Mouse (Mus musculus) stomach, embryonic 14.5 days (tissue): ENCODE data around the gene Gm49416. TPM values are rescaled to one million over a fixed set of nuclear protein-coding genes. Genes with fewer than 3 reads are reported as not detected.

Experiments
- ATAC-seq: fragments of 200-750 bp; cut with Nextera tagmentation; 2 replicates; pipeline ENCODE4 v1.8.0; 2017; ENCODE audit warnings: low read depth, moderate TSS enrichment; ENCODE audit not compliant: insufficient number of reproducible peaks, insufficient read depth, low FRiP score
- H3K27ac ChIP-seq: fragments of 300-500 bp; sonication (generic); 2 replicates; pipeline ENCODE4 v1.5.1; 2014; ENCODE audit warnings: mild to moderate bottlenecking, low read length, moderate library complexity, mixed read lengths
- H3K27me3 ChIP-seq: fragments of 300-500 bp; sonication (generic); 2 replicates; pipeline ENCODE4 v1.6.1; 2014; ENCODE audit warnings: low read length, control low read depth, mixed read lengths; ENCODE audit not compliant: control insufficient read depth, insufficient read depth
- H3K36me3 ChIP-seq: fragments of 300-500 bp; sonication (generic); 2 replicates; pipeline ENCODE4 v1.6.1; 2014; ENCODE audit warnings: mild to moderate bottlenecking, control low read depth, low read length, moderate library complexity, mixed read lengths; ENCODE audit not compliant: control insufficient read depth, insufficient read depth
- H3K4me1 ChIP-seq: fragments of 300-500 bp; sonication (generic); 2 replicates; pipeline ENCODE4 v1.6.1; 2014; ENCODE audit warnings: low read length, control low read depth, mixed read lengths; ENCODE audit not compliant: control insufficient read depth, insufficient read depth
- H3K4me2 ChIP-seq: fragments of 300-500 bp; sonication (generic); replicated peaks from 2 replicates; pipeline ENCODE4 v1.6.1; 2014; ENCODE audit warnings: low read depth, low read length, control low read depth
- H3K4me3 ChIP-seq: fragments of 300-500 bp; sonication (generic); 2 replicates; pipeline ENCODE4 v1.5.1; 2014; ENCODE audit warnings: low read depth, low read length, control low read depth
- H3K9ac ChIP-seq: fragments of 300-500 bp; sonication (generic); replicated peaks from 2 replicates; pipeline ENCODE4 v1.6.1; 2014; ENCODE audit warnings: low read depth, mild to moderate bottlenecking, control low read depth, low read length, moderate library complexity, mixed read lengths
- H3K9me3 ChIP-seq: fragments of 300-500 bp; sonication (generic); 2 replicates; pipeline ENCODE4 v1.6.1; 2016; ENCODE audit warnings: low read depth, low read length, control low read depth; ENCODE audit not compliant: control insufficient read depth
- WGBS: fragments of 180-500 bp; shearing (Covaris S2); extraction: QIAGEN DNeasy Blood & Tissue Kit; methylation state at CpG from one replicate; pipeline ENCODE4 v1.1.7; 2014; 5-methylcytosine and 5-hydroxymethylcytosine counted together
- polyA plus RNA-seq: library from polyadenylated mRNA; unstranded; fragments of >200 nt; fragmentation: Nextera tagmentation; extraction: Ambion mirVana; gene quantifications from 2 replicates; pipeline ENCODE4 v1.2.1, GENCODE M21; 2014

The Gm49416 gene
- polyA plus RNA-seq, 1 experiment from 2014 or later, result not detected

DNA sequence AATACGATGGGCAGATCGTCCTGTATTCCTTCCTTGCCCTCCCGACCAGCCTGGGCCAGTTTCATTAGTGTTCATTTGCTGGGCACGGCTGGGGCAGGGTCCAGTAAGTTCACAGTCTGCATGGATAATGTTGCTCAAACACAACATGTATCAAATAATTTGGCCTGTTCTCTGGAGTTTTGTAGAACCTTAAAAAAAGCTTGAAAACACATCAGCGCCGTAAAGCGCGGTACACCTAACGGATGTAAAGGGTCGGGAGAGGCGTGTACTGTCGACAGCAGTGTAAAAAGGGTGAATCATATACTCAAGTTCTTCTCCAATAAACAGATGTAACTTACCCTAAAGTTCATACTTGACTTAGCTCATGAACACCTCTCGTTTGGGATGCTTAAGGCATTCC, 9.8 kb downstream of the Gm49416 start:
- Histone ChIP-seq H3K4me3 (peak overlapping the region; percentile 99), H3K4me2 (peak overlapping the region; percentile 87), H3K36me3 (peaks cover 30% of the 10 kb centered on the region), H3K27me3 (no peaks in the 10 kb centered on the region), H3K27ac (peak overlapping the region; percentile 87), H3K4me1 (peaks cover 20% of the 10 kb centered on the region), H3K9ac (peak overlapping the region; percentile 95), H3K9me3 (no peaks in the 10 kb centered on the region)
- 5% methylated on average over 13 of the region's 13 CpGs for WGBS
- ATAC-seq, result no peak

DNA sequence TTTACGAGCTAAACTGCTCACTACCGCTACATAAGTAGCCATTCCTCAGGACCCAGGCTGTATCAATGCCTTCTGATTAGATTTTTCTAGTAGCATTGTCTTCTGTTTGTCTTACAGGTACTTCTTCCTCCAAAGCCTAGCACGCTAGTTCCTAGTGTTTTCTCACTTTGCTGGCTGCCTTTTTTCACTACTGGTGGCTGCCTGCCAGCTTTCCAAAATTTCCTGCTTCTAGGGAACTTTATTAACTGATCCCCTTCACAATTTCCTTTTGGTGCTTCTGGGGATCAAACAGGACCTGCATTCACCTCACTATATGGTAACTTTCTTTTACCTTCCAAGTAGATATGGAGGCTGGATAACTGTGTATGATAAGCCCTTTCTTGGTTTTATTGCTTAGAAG, 10.4 kb downstream of the Gm49416 start:
- peaks cover 15% of the 10 kb centered on the region for H3K4me1 ChIP-seq
- 0 out of 2 replicates have a peak overlapping the region, but pooled peaks have one; percentile 87 for H3K27ac ChIP-seq
- peak overlapping the region; percentile 99 for H3K4me3 ChIP-seq
- H3K36me3 ChIP-seq, result peaks cover 33% of the 10 kb centered on the region
- no peak for ATAC-seq
- no peaks in the 10 kb centered on the region for H3K9me3 ChIP-seq
- H3K9ac ChIP-seq, result peak overlapping the region; percentile 95
- H3K4me2 ChIP-seq, result peak overlapping the region; percentile 87
- WGBS, result 41% methylated on average over 3 of the region's 3 CpGs
- no peaks in the 10 kb centered on the region for H3K27me3 ChIP-seq

DNA sequence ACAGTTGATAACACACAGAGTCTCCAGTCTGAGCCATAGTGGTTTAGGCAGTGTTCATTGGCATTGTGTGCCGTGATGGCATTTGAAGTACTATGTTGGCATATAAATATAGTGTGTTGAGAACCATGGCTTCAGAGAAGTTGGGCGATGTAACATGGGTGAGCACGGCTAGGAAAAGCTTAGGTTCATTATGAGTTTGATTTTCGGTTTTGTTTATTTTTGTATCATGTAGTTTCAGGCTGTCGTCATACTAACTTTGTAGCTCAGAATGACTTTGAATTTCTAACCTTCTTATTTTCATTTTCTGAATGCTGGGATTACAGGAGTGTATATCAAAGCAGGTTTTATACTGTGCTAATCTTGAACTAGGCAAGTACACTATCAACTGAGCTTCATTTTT, 14.7 kb downstream of the Gm49416 start:
- Histone ChIP-seq H3K9me3 (no peaks in the 10 kb centered on the region), H3K27me3 (no peaks in the 10 kb centered on the region), H3K9ac (no peak overlapping the region), H3K4me2 (no peak overlapping the region), H3K36me3 (peaks cover 52% of the 10 kb centered on the region), H3K4me3 (no peak overlapping the region), H3K27ac (no peak overlapping the region), H3K4me1 (peaks cover 9% of the 10 kb centered on the region)
- no peak for ATAC-seq
- 92% methylated on average over 5 of the region's 5 CpGs for WGBS

DNA sequence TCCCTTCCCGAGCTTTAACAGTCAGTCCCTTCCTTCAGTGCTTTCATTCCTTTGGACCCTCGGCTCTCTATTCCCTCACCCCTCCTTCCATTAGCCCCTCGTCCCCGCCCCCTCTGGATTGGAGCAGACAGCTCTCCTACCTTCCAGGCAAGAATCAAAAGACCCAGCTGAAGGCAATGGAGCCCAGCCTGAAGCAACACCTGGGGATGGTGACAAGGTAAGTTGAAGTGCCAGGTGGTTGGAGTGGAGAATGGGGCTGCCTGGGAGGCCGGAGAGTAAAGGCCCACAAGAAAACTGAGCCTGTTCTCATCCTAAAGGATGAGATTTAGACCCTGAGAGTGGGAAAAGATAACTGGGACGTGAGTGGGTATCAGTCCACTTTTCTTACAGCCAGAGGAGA, 19.8 kb downstream of the Gm49416 start:
- Histone ChIP-seq H3K4me2 (no peak overlapping the region), H3K27ac (no peak overlapping the region), H3K9me3 (no peaks in the 10 kb centered on the region), H3K27me3 (no peaks in the 10 kb centered on the region), H3K4me3 (no peak overlapping the region), H3K4me1 (no peaks in the 10 kb centered on the region), H3K36me3 (peaks cover 93% of the 10 kb centered on the region), H3K9ac (no peak overlapping the region)
- 89% methylated on average over 6 of the region's 6 CpGs for WGBS
- ATAC-seq, result no peak

DNA sequence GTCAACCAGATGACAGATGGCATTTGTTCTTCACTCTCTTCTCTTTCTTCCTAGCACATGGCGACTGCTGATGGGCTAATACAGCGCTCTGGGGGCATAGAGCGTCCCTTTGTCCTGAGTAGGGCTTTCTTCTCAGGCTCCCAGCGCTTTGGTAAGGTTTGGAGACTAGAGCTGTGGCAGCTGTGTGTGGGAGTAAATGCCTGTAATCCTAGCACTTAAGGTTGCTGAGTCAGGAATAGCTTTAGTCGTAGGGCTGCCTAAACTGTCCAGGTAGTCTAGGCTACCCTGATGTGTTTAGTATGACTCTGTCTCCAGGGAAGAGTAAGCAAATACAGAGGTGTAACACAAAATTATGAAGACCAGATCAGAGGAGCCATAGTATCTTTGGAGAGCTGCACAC, 23.1 kb downstream of the Gm49416 start:
- no peaks in the 10 kb centered on the region for H3K9me3 ChIP-seq
- no peak overlapping the region for H3K4me3 ChIP-seq
- no peaks in the 10 kb centered on the region for H3K27me3 ChIP-seq
- ATAC-seq, result no peak
- no peak overlapping the region for H3K27ac ChIP-seq
- WGBS, result 88% methylated on average over 5 of the region's 5 CpGs
- H3K4me2 ChIP-seq, result no peak overlapping the region
- H3K4me1 ChIP-seq, result no peaks in the 10 kb centered on the region
- H3K9ac ChIP-seq, result no peak overlapping the region
- H3K36me3 ChIP-seq, result peaks cover 99% of the 10 kb centered on the region

DNA sequence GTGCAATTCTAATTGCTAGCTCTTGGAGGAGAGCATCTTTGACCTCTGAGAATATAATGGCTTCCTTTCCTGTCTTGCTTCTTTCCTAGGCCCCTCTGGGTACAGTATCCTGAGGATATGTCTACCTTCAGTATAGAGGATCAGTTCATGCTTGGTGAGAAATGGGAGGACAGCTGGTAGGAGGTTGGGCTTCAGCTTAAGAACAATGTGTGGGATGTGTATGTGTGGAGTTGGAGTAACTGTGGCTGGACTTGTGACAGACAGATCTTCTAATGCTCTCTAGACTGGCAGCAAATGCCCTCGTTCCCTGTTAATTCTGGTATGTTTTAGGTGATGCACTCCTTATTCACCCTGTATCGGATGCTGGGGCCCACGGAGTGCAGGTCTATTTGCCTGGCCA, 25.5 kb downstream of the Gm49416 start:
- no peaks in the 10 kb centered on the region for H3K9me3 ChIP-seq
- H3K9ac ChIP-seq, result no peak overlapping the region
- H3K27me3 ChIP-seq, result no peaks in the 10 kb centered on the region
- 93% methylated on average over 3 of the region's 3 CpGs for WGBS
- H3K27ac ChIP-seq, result no peak overlapping the region
- H3K4me3 ChIP-seq, result no peak overlapping the region
- H3K4me2 ChIP-seq, result no peak overlapping the region
- no peaks in the 10 kb centered on the region for H3K4me1 ChIP-seq
- no peak for ATAC-seq
- peaks cover 78% of the 10 kb centered on the region for H3K36me3 ChIP-seq

DNA sequence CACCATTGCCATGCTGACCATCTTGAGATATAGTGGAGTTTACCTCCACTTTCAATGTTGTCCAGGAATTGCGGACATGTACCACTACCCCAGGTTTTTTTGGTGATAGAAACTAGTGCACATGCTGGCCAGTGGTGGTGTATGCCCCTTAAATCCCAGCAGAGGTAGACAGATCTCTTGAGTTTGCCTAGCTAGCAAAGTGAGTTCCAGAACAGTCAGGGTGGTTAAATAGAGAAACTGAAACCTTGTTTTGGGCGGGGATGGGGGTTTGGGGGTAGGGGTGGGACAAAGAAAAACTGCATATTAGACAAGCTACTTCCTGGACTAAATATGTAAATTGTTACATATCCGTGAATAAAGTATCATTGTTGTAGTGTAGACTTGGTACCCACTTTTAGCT, 30.3 kb downstream of the Gm49416 start:
- no peak overlapping the region for H3K4me2 ChIP-seq
- H3K4me3 ChIP-seq, result no peak overlapping the region
- H3K27ac ChIP-seq, result no peak overlapping the region
- H3K4me1 ChIP-seq, result peaks cover 9% of the 10 kb centered on the region; the same call in 1 of the 2 replicates
- no peak overlapping the region for H3K9ac ChIP-seq
- peaks cover 30% of the 10 kb centered on the region for H3K36me3 ChIP-seq
- ATAC-seq, result no peak
- H3K27me3 ChIP-seq, result no peaks in the 10 kb centered on the region
- H3K9me3 ChIP-seq, result no peaks in the 10 kb centered on the region
- WGBS, result 89% methylated on average over 3 of the region's 3 CpGs

DNA sequence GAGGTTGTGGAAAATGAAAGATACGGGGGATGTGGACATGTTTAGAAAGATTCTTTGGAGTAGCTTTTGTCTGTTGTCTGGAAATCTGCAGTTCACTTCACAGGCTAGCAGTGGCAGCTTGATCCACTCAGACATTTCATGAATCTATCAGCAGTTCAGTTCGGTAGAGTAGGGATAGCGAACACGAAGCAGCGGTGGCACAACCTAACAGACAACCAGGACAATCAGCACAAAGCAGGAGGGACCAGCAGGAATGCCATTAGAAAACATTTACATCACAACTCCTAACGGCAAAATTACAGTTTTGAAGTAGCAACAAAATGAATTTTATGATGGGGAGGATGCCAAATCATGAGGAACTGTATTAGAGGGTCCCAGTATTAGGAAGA, 31.0 kb downstream of the Gm49416 start:
- ATAC-seq, result no peak
- Histone ChIP-seq H3K4me1 (peaks cover 9% of the 10 kb centered on the region; the same call in 1 of the 2 replicates), H3K4me2 (peak overlapping the region; percentile 77), H3K9ac (peak overlapping the region; percentile 57; the same call in 1 of the 2 replicates), H3K36me3 (peaks cover 24% of the 10 kb centered on the region), H3K4me3 (peak overlapping the region; percentile 71), H3K9me3 (no peaks in the 10 kb centered on the region), H3K27ac (peak overlapping the region; percentile 86), H3K27me3 (no peaks in the 10 kb centered on the region)
- 65% methylated on average over 6 of the region's 6 CpGs for WGBS

DNA sequence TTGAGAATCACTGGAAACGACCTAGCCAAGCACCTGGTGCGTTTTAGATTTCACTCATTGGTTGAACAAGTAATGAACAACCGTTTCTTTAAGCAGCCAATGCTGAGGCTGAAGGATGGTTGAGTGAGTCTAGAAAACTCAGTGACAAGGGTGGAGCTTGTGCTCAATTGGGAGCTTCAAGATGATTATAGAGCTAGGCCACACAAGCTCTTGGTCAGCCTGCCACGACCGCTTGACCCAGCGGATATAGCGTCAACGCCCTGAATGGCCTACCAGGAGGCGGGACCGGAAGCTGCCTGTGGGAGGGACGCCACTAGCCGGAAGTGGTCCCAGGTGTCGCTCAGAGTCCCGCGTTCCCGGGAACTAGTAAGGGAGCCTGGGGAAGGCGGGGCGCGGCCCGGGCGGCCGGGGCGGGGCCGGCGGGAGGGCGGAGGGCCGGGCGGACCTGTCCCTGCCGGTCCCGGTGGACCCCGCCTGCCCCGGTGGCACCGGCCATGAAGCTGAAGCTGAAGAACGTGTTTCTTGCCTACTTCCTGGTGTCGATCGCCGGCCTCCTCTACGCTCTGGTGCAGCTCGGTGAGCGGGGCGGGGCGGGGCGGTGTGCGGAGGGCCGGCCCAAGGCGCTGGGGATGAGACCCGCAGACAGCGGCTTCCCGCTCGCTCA, 31.5 kb downstream of the Gm49416 start, which contains the start of gene B3gat3:
TSS of gene B3gat3 (plus strand) at position 302 of the 664 bp plus-strand sequence.
- Histone ChIP-seq H3K9me3 (no peaks in the 10 kb centered on the region), H3K9ac (peak within 1 kb of the TSS; percentile 57), H3K27ac (peak within 1 kb of the TSS; percentile 86), H3K4me3 (peak within 1 kb of the TSS; percentile 71), H3K4me2 (peak within 1 kb of the TSS; percentile 77), H3K36me3 (peaks cover 19% of the 10 kb centered on the region), H3K27me3 (no peaks in the 10 kb centered on the region), H3K4me1 (peaks cover 9% of the 10 kb centered on the region; the same call in 1 of the 2 replicates)
- WGBS, result 3% methylated on average over 37 of the region's 50 CpGs
- ATAC-seq, result peak; percentile 97
